Mouse (Mus musculus) midbrain, embryonic 10.5 days (tissue): Measurements from ENCODE around the gene Slc12a8. TPM values are rescaled to one million over a fixed set of nuclear protein-coding genes. Genes with fewer than 3 reads are reported as not detected.

Experiments
- DNase-seq: peaks from one replicate; pipeline ENCODE4 v3.0.0-alpha.2; 2017; ENCODE audit warnings: low spot score
- H3K27ac ChIP-seq: fragments of 300-500 bp; sonication (generic); replicated peaks from 2 replicates; pipeline ENCODE4 v1.5.1; 2016; ENCODE audit warnings: mild to moderate bottlenecking
- H3K27me3 ChIP-seq: fragments of 300-500 bp; sonication (generic); 2 replicates; pipeline ENCODE4 v1.6.1; 2016; ENCODE audit warnings: low read depth, mild to moderate bottlenecking; ENCODE audit not compliant: poor library complexity, severe bottlenecking
- H3K36me3 ChIP-seq: fragments of 300-500 bp; sonication (generic); 2 replicates; pipeline ENCODE4 v1.6.1; 2016; ENCODE audit warnings: mild to moderate bottlenecking, moderate library complexity
- H3K4me1 ChIP-seq: fragments of 300-500 bp; sonication (generic); 2 replicates; pipeline ENCODE4 v1.6.1; 2016
- H3K4me3 ChIP-seq: fragments of 300-500 bp; sonication (generic); 2 replicates; pipeline ENCODE4 v1.5.1; 2016; ENCODE audit warnings: mild to moderate bottlenecking, moderate library complexity
- H3K9me3 ChIP-seq: fragments of 300-500 bp; sonication (generic); replicated peaks from 2 replicates; pipeline ENCODE4 v1.6.1; 2016; ENCODE audit warnings: mild to moderate bottlenecking
- WGBS: fragments of 180-500 bp; shearing (Covaris S2); methylation state at CpG from one replicate; pipeline ENCODE4 v1.1.7; 2016; 5-methylcytosine and 5-hydroxymethylcytosine counted together
- polyA plus RNA-seq: library from polyadenylated mRNA; unstranded; fragments of >200 nt; fragmentation: Nextera tagmentation; extraction: Ambion mirVana; gene quantifications from 2 replicates; pipeline ENCODE4 v1.2.1, GENCODE M21; 2016

The Slc12a8 gene
- polyA plus RNA-seq, 1 experiment from 2014 or later, result 1.9 TPM

GRCm38 (mm10) chr16:33675848-33676184, 158.7 kb downstream of the Slc12a8 start:
- H3K36me3 ChIP-seq, result no peaks in the 10 kb centered on the region
- H3K27me3 ChIP-seq, result no peaks in the 10 kb centered on the region
- DNase-seq, result no peak
- no peak overlapping the region for H3K4me3 ChIP-seq
- no peak overlapping the region; the same call in 1 of the 2 replicates for H3K27ac ChIP-seq
- WGBS, result 90% methylated on average over 3 of the region's 3 CpGs
- H3K4me1 ChIP-seq, result peaks cover 33% of the 10 kb centered on the region
- 0 out of 2 replicates have a peak, but pooled peaks cover 3% of the 10 kb centered on the region for H3K9me3 ChIP-seq

- H3K9me3 ChIP-seq, result 0 out of 2 replicates have a peak, but pooled peaks cover 3% of the 10 kb centered on the region
- H3K27ac ChIP-seq, result peak overlapping the region; percentile 60
- no peaks in the 10 kb centered on the region for H3K36me3 ChIP-seq
- no peak for DNase-seq
- H3K4me1 ChIP-seq, result peaks cover 35% of the 10 kb centered on the region
- 73% methylated on average over 7 of the region's 7 CpGs for WGBS
- no peak overlapping the region for H3K4me3 ChIP-seq
- no peaks in the 10 kb centered on the region for H3K27me3 ChIP-seq
Observed at GRCm38 (mm10) chr16:33676347-33677312, 159.5 kb downstream of the Slc12a8 start.

DNA sequence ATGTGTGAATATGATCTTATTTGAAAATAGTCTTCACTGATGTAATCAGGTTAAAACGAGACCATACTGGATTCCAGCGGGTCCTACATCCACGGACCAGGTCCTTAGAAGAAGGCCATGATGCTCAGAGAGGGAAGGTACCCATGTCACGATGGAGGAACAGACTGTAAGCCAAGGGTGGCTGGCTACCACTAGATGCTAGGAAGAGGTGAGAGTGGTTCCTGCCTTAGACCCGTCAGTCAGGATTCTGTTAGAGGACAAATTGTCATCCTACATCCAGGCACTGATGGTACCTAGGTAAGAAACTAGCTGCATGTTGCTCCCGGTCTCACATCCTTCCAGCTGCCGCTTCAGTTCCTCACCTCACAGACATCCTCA, 160.2 kb downstream of the Slc12a8 start:
- Histone ChIP-seq H3K4me3 (no peak overlapping the region), H3K27ac (peak overlapping the region; percentile 60), H3K27me3 (no peaks in the 10 kb centered on the region), H3K36me3 (no peaks in the 10 kb centered on the region), H3K9me3 (0 out of 2 replicates have a peak, but pooled peaks cover 3% of the 10 kb centered on the region), H3K4me1 (peaks cover 37% of the 10 kb centered on the region)
- WGBS, result 93% methylated on average over 7 of the region's 7 CpGs
- DNase-seq, result no peak

DNA sequence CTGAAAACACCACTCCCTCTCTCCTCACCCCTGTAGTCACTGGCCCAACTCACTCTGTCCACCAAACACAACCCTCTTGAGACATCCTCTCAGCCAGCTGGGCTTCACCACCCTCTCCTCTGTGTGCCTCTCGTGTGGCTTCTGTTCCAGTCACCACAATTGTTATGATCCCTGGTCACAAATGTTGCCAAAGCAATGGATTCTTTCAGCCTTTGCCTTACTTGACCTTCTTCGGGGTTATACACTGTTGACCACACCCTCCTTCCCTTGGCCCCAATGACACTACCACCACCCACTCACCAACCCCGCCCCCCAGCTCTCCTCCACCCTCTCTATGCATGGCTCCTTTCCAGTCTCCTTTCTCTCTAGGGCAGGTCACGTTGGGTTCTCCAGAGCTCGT, 160.8 kb downstream of the Slc12a8 start:
- no peak overlapping the region for H3K4me3 ChIP-seq
- 89% methylated on average over 5 of the region's 5 CpGs for WGBS
- peak overlapping the region; percentile 60 for H3K27ac ChIP-seq
- no peaks in the 10 kb centered on the region for H3K36me3 ChIP-seq
- no peak for DNase-seq
- 0 out of 2 replicates have a peak, but pooled peaks cover 3% of the 10 kb centered on the region for H3K9me3 ChIP-seq
- no peaks in the 10 kb centered on the region for H3K27me3 ChIP-seq
- H3K4me1 ChIP-seq, result peaks cover 42% of the 10 kb centered on the region

- WGBS, result 90% methylated on average over 7 of the region's 7 CpGs
- DNase-seq, result no peak
- no peaks in the 10 kb centered on the region for H3K36me3 ChIP-seq
- no peaks in the 10 kb centered on the region for H3K9me3 ChIP-seq
- H3K27ac ChIP-seq, result peak overlapping the region; percentile 14
- peaks cover 50% of the 10 kb centered on the region for H3K4me1 ChIP-seq
- H3K4me3 ChIP-seq, result no peak overlapping the region
- H3K27me3 ChIP-seq, result no peaks in the 10 kb centered on the region
Observed at GRCm38 (mm10) chr16:33680271-33680670, 163.1 kb downstream of the Slc12a8 start.

DNA sequence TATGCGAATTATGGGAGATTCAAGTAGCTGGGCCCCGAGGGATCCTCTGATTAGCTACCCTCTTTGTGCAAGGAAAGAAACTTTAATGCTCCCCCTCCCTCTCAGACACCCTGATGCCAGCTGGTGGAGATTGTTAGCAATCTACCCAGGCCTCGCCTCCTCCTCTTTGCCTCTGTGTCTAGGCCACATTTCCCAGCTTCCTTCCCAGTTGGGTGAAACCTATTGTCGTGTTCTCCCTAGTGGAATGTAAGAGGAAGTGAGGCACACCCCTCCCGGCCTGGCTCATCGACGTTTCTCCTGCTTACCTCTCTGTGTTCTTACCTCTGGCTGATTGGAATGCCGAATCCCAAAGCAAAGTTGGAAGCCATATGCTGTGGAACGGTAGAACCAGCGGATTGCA, 163.7 kb downstream of the Slc12a8 start:
- peak overlapping the region; percentile 14; the same call in 1 of the 2 replicates for H3K27ac ChIP-seq
- H3K27me3 ChIP-seq, result no peaks in the 10 kb centered on the region
- 70% methylated on average over 10 of the region's 10 CpGs for WGBS
- no peaks in the 10 kb centered on the region for H3K9me3 ChIP-seq
- peaks cover 55% of the 10 kb centered on the region for H3K4me1 ChIP-seq
- no peak overlapping the region for H3K4me3 ChIP-seq
- H3K36me3 ChIP-seq, result no peaks in the 10 kb centered on the region
- no peak for DNase-seq

- Histone ChIP-seq H3K4me3 (no peak overlapping the region), H3K27ac (peak overlapping the region; percentile 39), H3K9me3 (no peaks in the 10 kb centered on the region), H3K27me3 (no peaks in the 10 kb centered on the region), H3K4me1 (peaks cover 58% of the 10 kb centered on the region), H3K36me3 (no peaks in the 10 kb centered on the region)
- DNase-seq, result no peak
Observed at GRCm38 (mm10) chr16:33681661-33682060, 164.5 kb downstream of the Slc12a8 start.

DNA sequence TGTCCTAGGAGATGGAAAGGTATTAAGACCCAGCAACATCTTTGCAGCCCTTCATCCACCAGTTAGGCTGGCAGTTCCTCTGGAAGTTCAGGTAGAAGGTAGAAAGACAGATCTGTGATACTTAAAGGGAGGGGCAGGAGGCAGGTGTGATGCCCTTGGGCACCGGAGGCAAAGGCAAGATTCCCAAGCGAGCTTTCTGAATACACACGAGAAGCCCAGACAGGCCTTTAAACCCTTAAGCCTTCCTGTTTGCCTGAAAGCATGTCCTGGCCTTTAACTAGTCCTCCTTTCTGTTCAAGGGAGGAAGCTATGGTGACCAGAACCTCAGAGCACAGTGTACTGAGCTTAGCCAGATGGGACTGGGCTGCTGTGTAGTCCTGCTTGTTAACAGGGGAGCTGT, 165.5 kb downstream of the Slc12a8 start:
- Histone ChIP-seq H3K9me3 (no peaks in the 10 kb centered on the region), H3K4me1 (peaks cover 59% of the 10 kb centered on the region), H3K27me3 (no peaks in the 10 kb centered on the region), H3K36me3 (0 out of 2 replicates have a peak, but pooled peaks cover 2% of the 10 kb centered on the region), H3K4me3 (no peak overlapping the region), H3K27ac (peak overlapping the region; percentile 97)
- DNase-seq, result no peak
- WGBS, result 74% methylated on average over 3 of the region's 3 CpGs

GRCm38 (mm10) chr16:33683206-33684161, 166.4 kb downstream of the Slc12a8 start:
- DNase-seq, result no peak
- peak overlapping the region; percentile 93 for H3K4me3 ChIP-seq
- H3K4me1 ChIP-seq, result peaks cover 67% of the 10 kb centered on the region
- no peaks in the 10 kb centered on the region for H3K9me3 ChIP-seq
- H3K27ac ChIP-seq, result peak overlapping the region; percentile 97
- H3K36me3 ChIP-seq, result peaks cover 10% of the 10 kb centered on the region
- no peaks in the 10 kb centered on the region for H3K27me3 ChIP-seq
- 61% methylated on average over 13 of the region's 13 CpGs for WGBS

- DNase-seq, result peak; percentile 80
- Histone ChIP-seq H3K27ac (peak within 1 kb of the TSS; percentile 97), H3K27me3 (no peaks in the 10 kb centered on the region), H3K36me3 (peaks cover 14% of the 10 kb centered on the region), H3K4me3 (peak within 1 kb of the TSS; percentile 93), H3K9me3 (no peaks in the 10 kb centered on the region), H3K4me1 (peaks cover 73% of the 10 kb centered on the region)
- WGBS, result 1% methylated on average over 56 of the region's 57 CpGs
Observed at GRCm38 (mm10) chr16:33684162-33684702, 167.1 kb downstream of the Slc12a8 start, which contains the start of gene Heg1. TSS of gene Heg1 (plus strand) at chr16:33684370.

- peak; percentile 53 for DNase-seq
- Histone ChIP-seq H3K4me1 (peaks cover 80% of the 10 kb centered on the region), H3K4me3 (peak overlapping the region; percentile 93), H3K36me3 (peaks cover 19% of the 10 kb centered on the region), H3K9me3 (no peaks in the 10 kb centered on the region), H3K27ac (peak overlapping the region; percentile 97), H3K27me3 (no peaks in the 10 kb centered on the region)
- 1% methylated on average over 46 of the region's 46 CpGs for WGBS
Observed at GRCm38 (mm10) chr16:33684703-33685701, 167.9 kb downstream of the Slc12a8 start.
